ENCODE assay signal across 12 mouse cellular contexts in genomic region chr3:95066570-95066969, GRCm38 (mm10). TPM values are rescaled to one million over a fixed set of nuclear protein-coding genes. Genes with fewer than 3 reads are reported as not detected.
DNase-seq lines count a peak whose midpoint lies in the region; ATAC-seq and TF ChIP-seq lines count a peak whose summit lies in the region.
"Had no signal": no experiment of that assay in that cellular context is flagged by ENCODE, and none has a peak within 500 bp of the region (broad histone marks: within the 10 kb centered on the region; RNA-seq: fewer than 3 reads in every experiment).

No protein-coding gene starts in this region.

- H3K9me3 ChIP-seq in embryonic facial prominence, embryonic 10.5 days = no peaks in the 10 kb centered on the region
- H3K9me3 ChIP-seq: neural tube, embryonic 12.5 days had no signal

- DNase-seq in left cerebral cortex, adult 2 months (ENCODE audit: extremely low spot score in 1 of 2, low spot score in 2 of 2) = no peak
- DNase-seq in left cerebral cortex, adult 11 months (ENCODE audit: low spot score) = no peak
- DNase-seq in 3134 (ENCODE audit: extremely low read depth, insufficient read length, low spot score) = peak; percentile 88
- DNase-seq in ES-CJ7 (ENCODE audit: low read depth, low spot score) = peak; percentile 81
- peak; percentile 82 for DNase-seq in brain, adult 2 months (ENCODE audit: low read depth, low spot score)
- DNase-seq in embryonic facial prominence, embryonic 10.5 days (ENCODE audit: low spot score) = no peak
- DNase-seq: cerebellum, adult 11-12 months; kidney, postnatal 10 days; spleen, adult 18-20 months; thymus, adult 2 months had no signal

- WGBS in embryonic facial prominence, embryonic 10.5 days = 92% methylated on average over 11 of the region's 11 CpGs

- H3K27ac ChIP-seq in left cerebral cortex, adult 2 months = peak overlapping the region; percentile 44; the same call in 1 of the 2 replicates
- no peak overlapping the region for H3K27ac ChIP-seq in embryonic facial prominence, embryonic 10.5 days (replicated peaks)
- H3K27ac ChIP-seq: neural tube, embryonic 12.5 days had no signal

- no peak for ATAC-seq in CD4-positive, CD25-positive, alpha-beta regulatory T cell, adult 4 months

- H3K27me3 ChIP-seq in embryonic facial prominence, embryonic 10.5 days (replicated peaks; ENCODE audit: low read depth, poor library complexity, severe bottlenecking) = no peaks in the 10 kb centered on the region
- H3K27me3 ChIP-seq: neural tube, embryonic 12.5 days had no signal

- peaks cover 99% of the 10 kb centered on the region for H3K36me3 ChIP-seq in embryonic facial prominence, embryonic 10.5 days (replicated peaks)

- H3K4me3 ChIP-seq in left cerebral cortex, adult 2 months = no peak overlapping the region
- no peak overlapping the region for H3K4me3 ChIP-seq in embryonic facial prominence, embryonic 10.5 days
- H3K4me3 ChIP-seq: neural tube, embryonic 12.5 days had no signal

- H3K4me1 ChIP-seq in embryonic facial prominence, embryonic 10.5 days = no peaks in the 10 kb centered on the region
- H3K4me1 ChIP-seq: neural tube, embryonic 12.5 days had no signal

- no peak for TF ChIP-seq CTCF in left cerebral cortex, adult 2 months (IDR thresholded peaks at IDR 0.05)

- intact Hi-C loops in left cerebral cortex, adult 2 months (cut with DNase I) = no loop called here

RNA-seq across cellular contexts. Expression of gene Psmd4, which starts 24.2 kb away (rescaled TPM):
- 100 to 1,000 TPM; 156 to 164 TPM for total RNA-seq in left cerebral cortex, adult 2 months (2021)
- polyA plus RNA-seq in CD4-positive, CD25-positive, alpha-beta regulatory T cell, adult 4 months (2017; shearing (Covaris generic)) = 100 to 1,000 TPM; 171 to 277 TPM
- polyA plus RNA-seq in embryonic facial prominence, embryonic 10.5 days (2016; fragmentation: Nextera tagmentation; extraction: Ambion mirVana) = 349 and 357 TPM in 2 replicates

RNA-seq across cellular contexts. Expression of gene Pip5k1a, which starts 40.2 kb away (rescaled TPM):
- total RNA-seq in left cerebral cortex, adult 2 months (2021) = 10 to 100 TPM; 58.2 to 58.5 TPM
- 10 to 100 TPM; 13.4 to 14.3 TPM for polyA plus RNA-seq in CD4-positive, CD25-positive, alpha-beta regulatory T cell, adult 4 months (2017; shearing (Covaris generic))
- polyA plus RNA-seq in embryonic facial prominence, embryonic 10.5 days (2016; fragmentation: Nextera tagmentation; extraction: Ambion mirVana) = 18.0 and 21.3 TPM in 2 replicates

RNA-seq across cellular contexts. Expression of gene Vps72, which starts 44.3 kb away (rescaled TPM):
- 10 to 100 TPM; 42.1 to 43.1 TPM for total RNA-seq in left cerebral cortex, adult 2 months (2021)
- polyA plus RNA-seq in CD4-positive, CD25-positive, alpha-beta regulatory T cell, adult 4 months (2017; shearing (Covaris generic)) = 10 to 100 TPM; 64.3 to 69.5 TPM
- 288 and 295 TPM in 2 replicates for polyA plus RNA-seq in embryonic facial prominence, embryonic 10.5 days (2016; fragmentation: Nextera tagmentation; extraction: Ambion mirVana)

RNA-seq across cellular contexts. Expression of gene Zfp687, which starts 51.3 kb away (rescaled TPM):
- 10 to 100 TPM; 23.1 to 25.9 TPM for total RNA-seq in left cerebral cortex, adult 2 months (2021)
- polyA plus RNA-seq in CD4-positive, CD25-positive, alpha-beta regulatory T cell, adult 4 months (2017; shearing (Covaris generic)) = 10 to 100 TPM; 10.9 to 24.0 TPM
- polyA plus RNA-seq in embryonic facial prominence, embryonic 10.5 days (2016; fragmentation: Nextera tagmentation; extraction: Ambion mirVana) = 34.9 and 36.9 TPM in 2 replicates

RNA-seq across cellular contexts. Expression of gene Tmod4, which starts 57.7 kb away (rescaled TPM):
- total RNA-seq in left cerebral cortex, adult 2 months (2021) = under 1 TPM in 1 of 2 experiments, not detected in 1; 0.82 TPM
- polyA plus RNA-seq in CD4-positive, CD25-positive, alpha-beta regulatory T cell, adult 4 months (2017; shearing (Covaris generic)) = 1 to 10 TPM; 2.5 TPM
- polyA plus RNA-seq in embryonic facial prominence, embryonic 10.5 days (2016; fragmentation: Nextera tagmentation; extraction: Ambion mirVana) = 1.4 and 1.5 TPM in 2 replicates

Comparison
In these comparisons a context has a peak if more than half of its experiments do, and no peak if none do; other contexts are left out.
1. DNase-seq: peak in 3134 (single experiment), ES-CJ7 (single experiment) and brain, adult 2 months (single experiment); none in left cerebral cortex, adult 2 months (0 of 2), left cerebral cortex, adult 11 months (single experiment) and embryonic facial prominence, embryonic 10.5 days (single experiment).